Mouse (Mus musculus) mouse embryonic stem cell (cell line): ENCODE data around the gene Cyb5b.
"Not testable (repeated sequence)": the region's sequence is repeated elsewhere in the genome, so short reads cannot be mapped to it uniquely, and the experiment has no call there.

ENCODE experiments used
- in situ Hi-C, 2 experiments: fragments of 300-500 bp; cut with MboI; formaldehyde crosslinking; loops; 1 replicate in 1 of 2; 3 replicates in 1 of 2; pipeline ENCODE4 v1.14.3; 2019 to 2020; ENCODE audit warnings: low sequenced_read_pairs in 2 of 2, low pct_unique_long_range_greater_than_20kb in 1 of 2, mixed read lengths in 1 of 2; ENCODE audit not compliant: unreplicated experiment in 1 of 2

The Cyb5b gene

DNA sequence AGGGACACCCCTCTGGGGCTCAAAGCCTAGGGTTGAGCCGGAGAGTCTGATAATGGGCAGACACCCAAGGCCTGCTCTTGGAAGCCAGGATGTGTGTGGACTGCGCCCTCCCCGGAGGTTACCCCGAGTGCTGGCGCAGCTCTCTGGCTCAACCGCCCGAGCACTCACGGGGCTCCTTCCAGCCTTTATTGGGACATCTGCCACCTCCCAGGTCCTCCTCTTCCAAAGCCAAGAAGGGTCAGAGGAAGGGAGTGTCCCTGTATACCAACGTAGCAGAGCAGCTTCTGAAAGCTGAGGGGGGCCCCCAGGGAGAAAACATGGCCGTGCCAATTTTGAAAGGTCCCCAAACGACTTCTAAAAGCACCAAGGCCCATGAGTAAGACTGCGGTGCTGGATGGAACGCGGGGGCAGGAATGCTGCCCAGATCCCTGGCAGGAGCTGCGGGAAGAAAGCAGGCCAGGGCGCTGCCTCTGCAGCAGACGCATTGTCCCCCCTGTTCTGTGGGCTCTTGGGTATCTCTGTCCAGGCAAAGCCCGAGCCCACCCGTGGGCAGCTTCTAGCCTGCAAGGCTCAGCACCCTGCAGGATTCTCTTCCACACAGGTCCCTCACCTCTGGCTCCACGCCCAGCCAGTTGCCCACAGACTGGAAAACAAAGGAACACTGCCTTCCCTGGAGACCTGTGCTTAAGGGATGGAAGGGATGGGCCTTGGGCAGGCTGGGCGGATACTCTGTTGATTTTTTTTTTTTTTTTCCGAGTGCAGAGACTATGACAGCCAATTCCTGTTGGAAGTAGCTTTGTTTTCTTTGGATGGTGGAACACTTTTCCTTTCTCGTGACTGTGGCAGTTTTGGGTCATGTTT is 55.5 kb downstream of the Cyb5b start:
- in situ Hi-C loops = loop anchor here in 1 of 2 experiments (10.0 kb wide), 1 partner anchor 119 kb away; no protein-coding TSS in a partner anchor

DNA sequence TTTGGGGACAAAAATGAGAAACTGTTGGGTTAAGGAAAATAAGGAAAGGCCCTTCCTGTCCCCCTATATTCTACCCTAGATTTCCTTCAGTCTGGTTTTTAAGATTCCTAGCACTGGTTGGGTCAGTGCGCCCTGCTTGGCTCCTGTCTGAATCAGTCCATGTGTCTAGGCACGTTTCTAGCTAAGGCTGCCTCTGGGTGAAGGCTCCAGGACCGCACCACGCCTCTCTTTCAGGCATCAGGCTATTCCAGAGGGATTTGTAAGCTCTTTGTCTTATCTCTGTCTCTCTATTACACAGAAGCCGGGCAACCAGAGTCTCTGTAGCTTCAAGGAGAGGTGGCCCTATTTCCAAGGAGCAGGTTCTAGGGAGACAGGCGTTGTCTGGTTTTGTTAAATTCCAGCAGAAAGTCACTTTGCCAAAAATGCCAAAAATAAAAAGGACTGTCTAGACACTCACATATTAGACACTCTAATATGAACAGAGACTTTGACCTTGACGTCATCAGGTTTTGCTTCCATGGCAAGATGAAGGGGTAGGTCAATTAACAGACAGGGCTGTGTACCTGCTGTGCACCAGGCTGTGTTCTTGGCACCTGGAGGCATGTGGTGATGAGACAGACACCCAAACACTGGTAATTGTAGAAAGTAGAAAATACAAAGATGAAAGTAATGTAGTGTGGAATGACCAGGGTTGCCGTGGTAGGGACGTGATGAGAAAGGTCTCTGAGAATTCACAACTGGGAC is 56.5 kb downstream of the Cyb5b start:
- in situ Hi-C loops = loop anchor here in 1 of 2 experiments (10.0 kb wide), 1 partner anchor 118 kb away; no protein-coding TSS in a partner anchor

DNA sequence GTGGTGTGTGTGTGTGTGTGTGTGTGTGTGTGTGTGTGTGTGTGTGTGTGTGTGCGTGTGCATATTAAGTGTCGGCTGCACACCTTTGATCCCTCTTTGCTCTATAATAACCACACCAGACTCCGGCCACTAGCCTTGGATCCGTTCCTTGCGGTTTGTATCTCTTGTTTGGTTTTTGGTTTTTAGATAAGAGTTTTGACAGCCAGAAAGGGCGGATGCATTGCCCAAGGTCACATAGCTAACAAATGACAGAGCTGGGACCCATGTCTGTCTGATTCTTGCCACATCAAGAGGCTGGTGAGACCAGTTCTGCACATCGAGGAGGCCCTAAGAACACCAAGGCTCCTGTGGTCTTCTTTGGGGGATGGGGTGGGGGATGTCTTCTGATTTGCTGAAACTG is 58.7 kb downstream of the Cyb5b start:
- in situ Hi-C loops = loop anchor here in 1 of 2 experiments (10.0 kb wide), 1 partner anchor 116 kb away; no protein-coding TSS in a partner anchor

DNA sequence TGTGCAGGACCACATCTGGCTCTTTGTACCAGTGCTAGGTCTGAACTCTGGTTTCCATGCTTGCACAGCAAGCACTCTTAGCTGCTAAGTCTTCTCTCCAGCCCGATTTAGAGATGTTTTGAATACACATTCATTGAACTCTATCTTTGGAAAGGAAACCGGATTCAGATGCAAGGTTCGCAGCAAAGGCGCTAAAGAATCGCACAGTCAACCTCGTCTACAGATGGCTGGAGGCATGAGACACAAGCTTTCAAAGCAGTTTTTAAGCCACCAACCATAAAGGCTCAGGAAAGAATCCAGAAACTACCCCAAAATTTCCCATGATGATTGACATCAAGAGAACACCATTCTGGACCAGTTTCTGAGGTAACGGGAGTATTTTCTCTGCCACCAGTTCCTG is 61.6 kb downstream of the Cyb5b start:
- in situ Hi-C loops = no loop called here

DNA sequence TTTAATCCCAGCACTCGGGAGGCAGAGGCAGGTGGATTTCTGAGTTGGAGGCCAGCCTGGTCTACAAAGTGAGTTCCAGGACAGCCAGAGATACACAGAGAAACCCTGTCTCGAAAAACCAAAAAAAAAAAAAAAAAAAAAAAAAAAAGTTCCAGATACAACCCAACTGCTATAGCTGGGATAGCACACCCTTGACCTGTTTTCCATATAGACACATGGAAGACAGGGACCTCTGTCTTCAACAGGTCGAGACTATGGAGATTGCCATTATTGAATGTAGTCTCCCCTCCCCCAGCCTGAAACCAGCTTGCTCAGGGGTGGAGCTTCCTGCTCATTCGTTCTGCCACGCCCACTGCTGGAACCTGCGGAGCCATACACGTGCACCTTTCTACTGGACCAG is 66.8 kb downstream of the Cyb5b start:
- in situ Hi-C loops = not testable (repeated sequence)

DNA sequence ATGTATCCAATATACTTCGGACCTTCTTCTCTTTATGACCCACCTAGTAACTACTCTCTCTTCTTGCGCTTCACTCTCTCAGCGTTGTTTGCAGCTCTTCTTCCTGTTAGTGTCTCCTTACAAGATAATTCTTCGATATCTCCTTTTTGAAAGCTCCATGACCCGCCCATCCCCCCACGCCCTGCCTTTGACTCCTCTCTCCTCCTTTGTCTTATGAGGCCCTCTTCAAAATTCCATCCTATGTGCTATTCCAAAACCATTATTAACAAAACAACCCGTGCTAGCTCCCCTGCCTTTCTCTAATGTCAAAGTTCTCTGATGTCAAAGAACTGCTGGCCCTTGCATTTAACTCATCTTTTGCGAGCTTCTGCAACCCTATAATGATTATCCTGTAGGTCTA is 67.7 kb downstream of the Cyb5b start:
- in situ Hi-C loops = no loop called here

DNA sequence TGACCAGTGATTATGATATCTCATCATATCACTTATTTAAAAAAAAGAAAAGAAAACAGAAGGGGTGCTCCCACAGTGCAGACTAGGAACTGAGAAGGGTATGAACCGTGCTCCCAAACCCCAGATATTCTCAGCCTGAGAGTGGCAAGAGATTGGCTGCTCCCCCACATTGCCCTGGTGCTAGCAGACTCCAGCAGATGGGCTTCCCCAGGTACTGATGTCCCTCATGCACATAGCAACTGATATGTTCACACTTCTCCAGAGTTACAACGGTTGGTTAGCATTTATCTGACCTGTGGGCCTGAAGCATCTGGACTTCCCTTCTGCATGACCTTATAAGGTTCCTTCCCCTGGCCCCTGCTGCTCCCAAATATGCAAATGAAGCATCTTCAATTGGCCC is 68.6 kb downstream of the Cyb5b start:
- in situ Hi-C loops = no loop called here

DNA sequence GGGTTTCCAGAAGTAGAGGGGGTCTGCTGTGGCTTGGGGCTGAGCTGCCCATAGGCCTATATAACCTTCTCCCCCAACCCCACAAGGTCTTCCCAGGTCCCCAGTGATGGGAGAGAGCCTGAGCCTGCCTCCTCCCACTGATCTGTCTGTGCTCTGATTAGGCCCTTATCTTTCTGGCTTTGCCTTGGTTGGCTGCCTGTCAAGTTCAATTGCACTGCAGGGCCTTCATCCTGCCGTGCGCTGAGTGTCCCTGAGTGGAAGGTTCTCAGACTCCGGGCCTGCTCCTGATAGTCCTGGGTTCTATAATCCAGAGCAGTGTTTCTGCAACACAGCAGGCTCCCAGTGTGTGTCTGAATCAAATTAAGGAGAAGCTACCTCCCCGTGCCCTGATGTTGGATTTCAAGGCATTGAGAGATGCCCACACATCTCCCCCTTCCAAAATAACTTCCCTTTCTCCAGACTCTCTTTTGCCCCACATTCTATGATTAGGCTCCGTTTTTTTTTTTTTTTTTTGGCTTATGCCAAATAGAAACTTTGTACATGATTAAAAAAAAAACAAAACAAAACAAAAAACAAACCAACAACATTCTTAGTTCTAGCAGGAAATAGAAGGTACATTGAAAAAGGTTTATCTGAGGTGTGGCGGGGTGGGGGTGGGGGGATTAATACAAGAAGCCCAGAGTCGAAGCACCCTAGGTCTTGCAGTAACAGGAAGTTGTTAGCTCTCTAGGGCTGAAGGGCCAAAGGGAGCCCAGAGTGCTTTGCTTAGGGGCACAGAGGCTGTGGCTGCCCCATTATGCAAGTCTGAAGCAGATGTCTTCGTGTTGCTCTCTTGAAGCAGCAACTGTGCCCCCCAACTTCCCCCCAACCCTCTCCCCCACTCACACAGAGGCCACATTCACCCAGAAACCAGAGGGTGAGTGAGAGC is 71.7 kb downstream of the Cyb5b start:
- in situ Hi-C loops = no loop called here

DNA sequence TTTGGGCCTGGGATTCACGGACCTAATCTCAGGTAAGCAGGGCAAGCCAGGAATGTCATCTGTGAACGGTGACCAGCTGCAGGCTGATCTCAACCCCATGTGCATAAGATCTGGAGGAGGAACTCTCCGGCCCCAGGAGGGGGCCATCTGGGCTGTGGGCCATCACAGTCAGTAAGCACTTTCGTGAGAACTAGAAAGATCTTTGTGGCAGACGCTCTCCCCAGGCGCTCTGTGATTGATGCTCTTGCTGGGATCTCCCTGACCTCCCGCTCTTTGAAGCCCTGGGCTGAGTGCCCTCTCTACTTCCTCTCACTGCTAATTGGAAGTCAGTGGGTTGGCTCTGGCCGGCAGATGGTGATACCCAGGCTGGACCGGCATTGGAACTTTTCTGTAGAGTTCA is 75.7 kb downstream of the Cyb5b start:
- in situ Hi-C loops = no loop called here

DNA sequence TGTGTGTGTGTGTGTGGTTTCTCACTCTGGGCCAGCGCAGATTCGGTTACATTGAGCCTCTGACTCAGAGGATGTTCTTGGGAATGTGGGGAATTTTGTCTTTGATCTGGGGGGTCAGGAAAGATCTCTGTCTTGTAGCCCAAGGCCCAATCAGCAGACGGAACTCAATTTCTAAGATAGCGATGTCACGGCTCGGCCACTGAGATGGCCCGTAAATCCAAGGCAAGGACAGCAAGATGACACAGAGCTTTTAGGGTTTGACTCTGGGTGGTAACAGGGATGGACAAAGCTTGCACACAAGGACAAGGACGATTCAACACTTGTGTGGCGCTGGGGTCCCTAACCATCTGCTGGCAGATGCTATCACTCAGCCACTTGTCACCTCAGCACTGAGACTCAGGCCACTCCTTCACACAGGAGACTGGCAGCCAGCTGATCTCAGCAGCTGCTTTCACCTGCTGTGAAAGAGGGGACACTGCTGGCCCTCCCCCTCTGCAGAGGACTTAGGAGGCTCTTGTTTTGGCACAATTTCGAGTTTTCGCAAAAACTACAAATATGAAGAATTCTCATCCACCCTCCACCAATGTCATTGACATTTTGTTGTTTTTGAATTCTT is 76.7 kb downstream of the Cyb5b start:
- in situ Hi-C loops = no loop called here

DNA sequence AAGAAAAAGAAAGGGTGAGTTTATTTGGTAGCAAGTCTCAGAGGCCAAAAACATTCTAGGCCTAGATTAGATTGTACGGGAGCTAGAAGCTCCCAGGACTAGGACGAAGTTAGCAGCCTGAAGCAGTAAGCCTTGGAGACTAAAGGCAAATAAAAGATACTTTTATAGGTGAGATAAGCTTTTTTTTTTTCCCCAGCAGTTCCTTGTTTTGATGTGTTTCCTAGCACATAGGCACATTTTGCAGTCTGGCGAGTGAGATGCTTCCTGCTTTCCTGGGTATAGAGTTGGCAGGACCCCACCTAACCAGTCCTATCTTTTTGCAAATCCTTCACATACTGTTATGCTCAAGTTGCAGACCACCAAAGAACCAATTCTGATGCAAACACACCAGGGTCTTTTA is 82.8 kb downstream of the Cyb5b start:
- in situ Hi-C loops = no loop called here

DNA sequence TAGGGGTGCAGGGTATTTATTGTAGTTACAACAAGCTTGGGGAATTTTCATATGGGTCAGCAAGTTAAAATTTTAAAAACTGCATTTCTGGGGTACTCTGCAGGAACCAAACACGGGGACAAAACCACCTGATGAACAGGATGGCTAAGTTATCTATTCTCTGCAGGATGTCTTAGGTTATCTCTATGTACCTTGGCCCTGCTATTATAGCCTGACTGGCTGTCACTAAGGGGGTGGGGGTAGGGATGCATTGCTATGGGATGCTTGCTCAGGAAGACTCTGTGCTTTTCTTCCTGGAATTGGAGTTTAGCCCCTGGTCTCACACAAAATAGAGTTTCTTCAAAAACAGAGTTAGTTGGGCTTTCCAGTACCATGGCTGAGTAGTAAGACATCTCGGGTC is 83.3 kb downstream of the Cyb5b start:
- in situ Hi-C loops = no loop called here
